Mouse (Mus musculus) gastrocnemius, postnatal 10 days (tissue): ENCODE results near the gene Ldlrad2. TPM values are rescaled to one million over a fixed set of nuclear protein-coding genes. Genes with fewer than 3 reads are reported as not detected.
A peak's percentile ranks its signal among the peaks of the same experiment; 100 is the strongest.
"Not testable (repeated sequence)": the region's sequence is repeated elsewhere in the genome, so short reads cannot be mapped to it uniquely, and the experiment has no call there.

Experiments
- DNase-seq: peaks from one replicate; pipeline ENCODE4 v3.0.0; 2021; ENCODE audit warnings: mixed read lengths
- long read RNA-seq, 2 experiments: library from polyadenylated mRNA; stranded (forward); transcript quantifications; one replicate each; pipeline ENCODE4 v2.0.0; 2021
- total RNA-seq, 2 experiments: library from RNA; stranded (reverse); gene quantifications; 2 replicates each; pipeline ENCODE4 v1.2.3; 2021

Ldlrad2 gene
- not detected for total RNA-seq
- long read RNA-seq, experiment 1, result 0 reads
- long read RNA-seq, experiment 2, result 0 reads

GRCm38 (mm10) chr4:137574469-137574868 lies at the start of gene Ldlrad2:
Gene Ldlrad2, minus strand, starts transcription at chr4:137574569.
- DNase-seq, result no peak

DNA sequence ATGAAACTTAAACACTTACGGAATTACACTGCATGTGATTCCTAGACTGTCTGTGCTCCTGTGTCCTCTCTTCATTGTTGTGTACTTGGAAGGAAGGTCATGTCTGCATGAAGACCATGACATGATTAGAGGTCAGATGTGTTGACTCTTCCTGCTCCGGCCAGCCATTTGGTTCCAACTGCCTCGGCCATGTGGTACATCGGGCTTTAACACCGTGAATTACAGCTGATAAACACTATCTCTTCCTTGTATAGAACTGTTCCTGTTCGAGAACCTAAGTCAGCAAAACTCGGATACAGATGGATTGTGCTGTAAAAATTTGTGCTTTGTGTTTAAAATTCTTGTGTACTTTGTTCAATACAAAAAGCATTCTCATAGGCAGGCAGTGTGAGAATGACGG lies 48.5 kb upstream of the Ldlrad2 start:
- no peak for DNase-seq

- DNase-seq, result no peak
Measured at GRCm38 (mm10) chr4:137610256-137610655, 35.9 kb upstream of the Ldlrad2 start.

- DNase-seq, result no peak
Measured at GRCm38 (mm10) chr4:137609702-137610101, 35.3 kb upstream of the Ldlrad2 start.

DNA sequence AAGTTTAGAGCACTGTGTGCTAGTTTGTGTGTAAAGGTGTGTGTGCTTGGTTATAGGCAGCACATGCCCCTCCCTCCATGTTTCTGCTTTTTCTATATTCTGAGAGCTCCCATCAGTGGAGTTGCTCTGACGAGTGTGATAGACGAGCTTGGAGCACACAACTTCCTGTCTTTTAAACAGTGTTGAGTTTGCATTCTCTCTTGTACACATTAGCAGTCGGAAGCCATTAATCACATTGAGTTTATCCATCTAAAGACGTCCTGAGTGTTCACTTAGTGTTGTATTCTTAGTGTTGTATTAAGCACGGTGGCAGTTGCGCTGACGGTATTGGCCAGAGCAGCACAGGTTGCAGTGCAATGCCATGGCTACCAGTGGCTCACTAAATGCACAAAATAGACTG lies 34.9 kb upstream of the Ldlrad2 start:
- DNase-seq, result no peak

DNA sequence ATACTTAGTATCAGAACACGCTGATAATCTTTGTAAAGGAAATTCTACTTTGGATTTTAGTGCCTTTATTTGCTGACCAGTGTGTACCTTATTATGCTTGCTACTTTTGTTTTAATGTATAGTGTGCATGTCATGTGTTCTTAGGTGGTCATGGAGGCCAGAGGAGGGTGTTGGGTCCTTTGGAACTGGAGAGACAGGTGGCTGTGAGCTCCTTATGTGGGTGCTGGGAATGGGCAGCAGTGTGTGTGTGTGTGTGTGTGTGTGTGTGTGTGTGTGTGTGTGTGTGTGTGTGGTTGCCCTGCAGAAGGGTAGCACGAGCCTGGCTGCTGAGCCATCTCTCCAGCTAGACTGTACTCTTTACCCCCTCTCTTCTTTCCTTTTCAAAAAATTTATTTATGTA lies 32.7 kb upstream of the Ldlrad2 start:
- no peak for DNase-seq

DNA sequence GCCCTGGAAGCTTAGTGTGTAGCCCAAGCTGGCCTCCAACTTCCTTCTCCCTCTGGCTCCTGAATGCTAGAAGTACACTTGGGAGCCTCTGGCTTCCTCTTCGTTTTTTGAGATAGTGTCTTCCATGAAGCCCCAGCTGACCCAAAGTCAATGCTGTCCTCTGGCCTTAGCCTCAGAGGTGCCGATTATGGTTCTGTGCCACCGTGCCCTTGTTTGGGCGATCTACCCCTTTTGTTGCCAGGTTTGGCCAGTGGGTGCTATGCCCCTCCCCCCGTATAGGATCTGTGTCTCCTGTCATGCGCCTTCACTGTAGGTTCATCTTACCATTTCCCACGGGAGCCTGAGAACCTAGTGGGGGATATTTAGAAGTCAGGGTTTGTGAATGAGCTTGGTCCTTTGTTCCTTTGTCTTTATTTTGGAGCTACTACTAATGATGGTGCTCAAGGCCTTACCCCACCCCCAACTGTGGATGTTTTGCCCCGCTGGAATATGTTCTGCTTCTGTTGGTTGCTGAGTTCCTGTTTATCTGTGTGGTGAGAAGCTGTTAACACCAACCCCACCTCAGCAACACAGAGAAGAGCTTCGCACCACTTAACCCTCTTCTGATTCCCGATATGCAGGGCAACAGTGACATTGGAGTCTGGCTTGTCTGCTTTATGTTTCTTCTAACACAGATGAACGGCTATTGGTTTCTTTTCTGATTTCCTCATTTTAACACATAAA lies 29.2 kb upstream of the Ldlrad2 start:
- DNase-seq, result no peak

- no peak for DNase-seq
Measured at GRCm38 (mm10) chr4:137598577-137598976, 24.2 kb upstream of the Ldlrad2 start.

DNA sequence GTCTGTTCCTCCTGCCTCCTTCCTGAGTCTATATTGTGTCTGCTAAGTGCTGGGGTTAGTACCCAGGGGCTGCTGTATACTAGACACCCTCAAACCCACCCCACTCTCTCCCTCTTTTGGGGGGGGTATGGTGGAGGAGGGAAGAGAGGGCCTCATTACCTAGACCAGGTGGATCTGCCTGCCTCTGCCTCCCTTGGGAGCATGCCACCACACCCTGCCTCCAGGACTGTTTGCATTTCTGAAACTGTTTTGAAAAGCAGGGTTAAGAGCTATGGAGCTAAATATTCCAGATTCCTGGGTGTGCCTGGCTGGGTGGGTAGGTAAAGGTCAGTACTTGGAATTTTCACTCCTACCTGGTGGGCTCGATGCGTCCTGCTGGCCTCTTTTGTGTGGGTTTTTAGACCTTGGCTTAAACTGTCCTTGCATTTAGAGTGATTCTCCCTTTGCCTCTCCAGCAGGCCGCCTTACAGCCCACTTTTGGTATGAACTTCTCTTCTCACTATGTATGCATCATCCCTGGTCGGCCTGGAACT lies 22.8 kb upstream of the Ldlrad2 start:
- DNase-seq, result no peak

DNA sequence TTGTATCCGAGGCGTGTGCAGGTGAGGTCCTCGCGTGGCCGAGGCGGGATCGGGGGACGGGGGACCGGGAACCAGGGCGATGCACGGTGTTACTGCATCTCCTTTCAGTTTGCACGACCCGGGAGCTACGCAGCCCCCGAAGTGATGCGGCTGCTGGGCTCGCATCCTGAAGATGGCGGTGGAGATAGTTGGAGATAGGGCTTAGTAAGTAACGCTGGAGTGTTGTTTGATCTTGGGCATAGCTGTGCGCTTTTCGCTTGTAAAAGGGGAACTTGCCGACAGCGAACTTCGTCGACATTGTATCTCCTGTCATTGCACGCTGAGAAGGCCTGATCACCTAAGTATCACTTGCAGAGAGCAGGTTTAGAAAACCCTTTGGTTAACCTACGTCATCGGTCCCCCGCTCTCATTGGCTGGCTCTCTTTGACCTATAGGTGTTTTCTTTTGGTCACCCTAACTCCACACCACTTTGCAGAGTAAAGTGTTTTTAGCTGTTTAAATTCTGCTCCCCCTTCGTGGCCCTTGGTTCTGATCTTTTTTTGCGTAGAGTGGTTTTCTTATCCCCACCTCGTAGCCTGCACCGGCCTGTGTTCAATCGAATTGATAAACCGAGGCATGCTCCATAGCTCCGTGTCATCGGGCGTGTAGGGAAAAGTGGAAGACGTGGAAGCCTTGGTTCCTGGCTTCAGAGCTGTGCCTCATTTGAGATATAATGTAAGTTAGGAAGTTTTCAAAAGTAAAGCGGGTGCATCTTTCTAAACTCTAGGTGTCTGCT lies 20.3 kb upstream of the Ldlrad2 start:
- no peak for DNase-seq

- DNase-seq, result peak; percentile 100
Measured at GRCm38 (mm10) chr4:137593601-137594495, 19.5 kb upstream of the Ldlrad2 start, which contains the start of gene Usp48. Gene Usp48, plus strand, starts transcription at chr4:137593755.

- DNase-seq, result no peak
Measured at GRCm38 (mm10) chr4:137590961-137591360, 16.6 kb upstream of the Ldlrad2 start.

DNA sequence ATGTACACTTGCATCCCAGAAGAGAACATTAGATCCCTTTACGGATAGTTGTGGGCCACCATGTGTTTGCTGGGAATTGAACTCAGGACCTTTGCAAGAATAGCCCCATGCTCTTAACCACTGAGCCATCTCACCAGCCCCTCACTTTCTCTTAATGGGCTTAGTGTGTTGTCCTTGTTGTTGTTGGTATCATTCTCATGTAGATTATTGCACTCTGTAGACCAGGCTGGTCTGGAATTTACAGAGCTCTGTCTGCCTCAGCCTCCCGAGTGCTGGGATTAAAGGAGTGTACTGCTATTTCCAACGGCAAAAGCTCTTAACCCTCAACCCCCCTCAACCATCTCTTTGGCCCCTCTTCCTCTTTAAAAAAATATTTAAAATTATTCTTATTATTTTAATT lies 15.2 kb upstream of the Ldlrad2 start:
- DNase-seq, result no peak

- not testable (repeated sequence) for DNase-seq
Measured at GRCm38 (mm10) chr4:137589095-137589494, 14.7 kb upstream of the Ldlrad2 start.

DNA sequence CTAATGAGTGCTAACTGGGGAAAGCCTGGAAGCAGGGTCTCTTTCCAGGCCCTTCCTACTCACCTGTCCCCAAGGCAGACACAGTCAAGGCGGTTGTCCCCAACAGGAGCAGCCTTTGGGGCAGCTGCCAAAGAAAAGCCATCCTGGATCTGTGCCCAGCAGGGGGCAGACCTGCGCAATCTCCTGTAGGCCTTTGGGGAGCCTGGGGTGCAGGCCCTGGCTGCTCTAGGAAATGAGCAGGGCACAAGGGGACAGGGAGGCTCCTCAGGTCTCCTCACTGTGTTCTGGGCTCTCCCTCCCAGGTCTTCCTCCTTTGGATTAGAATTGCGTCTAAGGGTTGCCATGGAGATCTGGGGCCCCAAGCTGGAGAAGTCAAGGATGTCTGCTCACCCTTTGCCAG lies 7.4 kb upstream of the Ldlrad2 start:
- DNase-seq, result no peak

DNA sequence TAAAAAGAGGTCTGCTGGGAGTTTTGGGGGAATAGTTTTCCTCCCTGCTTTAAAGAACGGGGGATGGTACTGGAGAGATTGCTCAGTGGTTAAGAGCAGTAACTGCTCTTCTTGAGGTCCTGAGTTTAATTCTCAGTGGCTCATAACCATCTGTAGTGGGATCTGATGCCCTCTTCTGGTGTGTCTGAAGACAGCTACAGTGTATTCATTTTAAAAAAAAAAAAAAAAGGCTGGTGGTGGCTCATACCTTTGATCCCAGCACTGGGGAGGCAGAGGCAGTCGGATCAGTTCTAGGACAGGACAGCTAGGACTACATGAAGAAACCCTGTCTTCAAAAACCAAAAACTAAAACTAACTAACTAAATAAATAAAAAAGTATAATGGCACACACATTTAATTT lies 5.9 kb upstream of the Ldlrad2 start:
- no peak for DNase-seq

GRCm38 (mm10) chr4:137579789-137580188 lies 5.4 kb upstream of the Ldlrad2 start:
- DNase-seq, result no peak

GRCm38 (mm10) chr4:137578181-137578845 lies 3.9 kb upstream of the Ldlrad2 start:
- DNase-seq, result peak; percentile 66

DNA sequence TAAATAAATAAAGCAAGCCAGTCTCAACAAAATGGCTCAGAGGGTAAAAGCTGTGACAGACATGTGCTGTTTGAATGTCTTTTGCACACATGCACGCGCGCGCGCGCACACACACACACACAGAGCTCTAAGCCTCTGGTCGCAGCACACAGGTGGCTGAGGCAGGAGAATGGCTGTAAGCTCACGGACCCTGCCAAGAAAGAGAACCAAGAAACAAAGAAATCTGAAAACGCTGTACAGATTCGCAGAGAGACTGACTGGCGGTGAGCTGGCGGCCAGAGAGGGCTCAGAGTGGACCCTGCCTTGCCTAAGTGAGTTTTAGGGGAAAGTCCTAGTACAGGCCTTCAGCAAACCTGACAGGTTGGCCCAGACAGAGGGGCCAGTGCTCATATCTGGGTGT lies 3.1 kb upstream of the Ldlrad2 start:
- no peak for DNase-seq

GRCm38 (mm10) chr4:137569873-137570272 lies 4.5 kb downstream of the Ldlrad2 start:
- DNase-seq, result no peak

GRCm38 (mm10) chr4:137556673-137557210 lies 17.6 kb downstream of the Ldlrad2 start:
- DNase-seq, result no peak
